Mouse (Mus musculus): ENCODE data around the gene Eif3l.

The Eif3l gene

DNA sequence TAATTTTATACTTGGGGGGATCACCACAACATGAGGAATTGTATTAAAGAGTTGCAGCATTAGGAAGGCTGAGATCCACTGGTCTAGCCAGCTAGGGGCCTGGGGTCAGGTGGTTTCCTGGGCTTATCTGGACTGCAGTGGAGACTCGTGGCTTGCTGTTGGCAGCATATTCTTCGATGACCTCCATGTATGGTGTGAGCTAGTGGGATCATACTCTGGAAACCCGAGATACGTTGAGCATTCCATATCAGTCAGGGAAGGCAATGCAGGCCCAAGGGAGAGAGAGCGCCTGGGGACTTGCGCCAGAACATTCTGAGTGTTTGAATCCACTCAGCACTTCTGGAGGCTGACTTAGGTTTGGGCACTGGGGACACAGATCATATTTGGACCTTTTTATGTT is 48.8 kb downstream of the Eif3l start:
- DNase-seq (ENCODE audit: low spot score in 2 of 2), result no peak

DNA sequence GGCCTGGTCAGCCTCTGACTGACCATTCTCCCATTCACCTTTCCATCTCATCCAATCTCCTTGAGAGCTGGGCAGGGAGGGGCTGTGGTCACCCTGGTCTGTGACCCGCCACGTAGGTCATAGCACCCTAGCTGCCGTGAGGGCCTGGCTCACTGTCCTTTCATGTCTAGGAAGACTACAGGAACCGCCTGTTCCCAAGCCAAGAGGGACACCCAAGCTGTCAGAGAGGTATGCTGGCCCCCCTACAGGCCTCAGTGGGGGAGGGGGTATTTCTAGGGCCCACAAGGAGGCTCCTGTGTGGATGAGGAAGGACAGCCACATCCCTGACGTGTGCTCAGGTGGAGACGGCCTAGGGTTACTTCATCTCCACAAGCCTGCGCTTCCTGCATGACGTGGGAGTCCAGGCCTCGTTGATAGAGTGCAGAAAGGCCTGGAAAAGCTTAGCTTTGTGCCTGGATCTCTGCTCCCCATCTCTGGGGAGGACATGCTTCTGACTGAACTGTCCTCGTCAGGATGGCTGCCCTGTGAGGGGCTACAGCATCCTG is 49.4 kb downstream of the Eif3l start:
- no peak for DNase-seq (ENCODE audit: low spot score in 2 of 2)

DNA sequence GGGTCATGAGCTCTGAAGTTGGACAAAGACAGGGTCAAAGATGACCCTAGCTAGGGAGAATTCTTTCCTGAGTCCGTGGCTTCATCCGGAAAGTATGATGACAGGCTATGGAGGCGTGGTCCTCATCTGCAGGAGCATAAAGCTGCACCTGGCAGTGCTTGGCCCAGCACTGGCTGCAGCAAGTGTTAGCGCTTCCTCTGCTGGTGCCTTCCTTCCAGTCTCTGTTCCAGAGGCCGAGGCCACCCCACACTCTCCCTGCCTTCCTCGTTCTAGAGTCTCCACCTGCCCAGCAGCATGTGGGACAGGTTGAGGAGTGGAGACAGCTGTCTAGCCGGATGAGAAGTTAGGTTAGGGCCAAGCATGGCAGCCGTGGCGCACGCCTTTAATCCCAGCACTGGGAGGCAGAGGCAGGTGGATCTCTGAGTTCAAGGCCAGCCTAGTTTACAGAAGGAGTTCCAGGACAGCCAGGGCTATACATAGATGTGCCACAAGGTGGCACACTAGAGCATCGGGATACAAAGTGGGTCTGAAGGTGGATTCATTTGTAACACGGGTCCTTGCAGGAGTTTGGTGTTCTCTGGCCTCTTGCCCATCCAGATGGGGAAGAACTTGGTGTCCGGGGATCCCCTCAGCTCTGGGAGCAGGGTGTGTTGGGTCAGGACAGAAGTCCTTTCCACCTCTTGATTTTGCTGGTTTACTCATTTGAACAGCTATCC is 51.4 kb downstream of the Eif3l start:
- no peak for DNase-seq (ENCODE audit: low spot score in 2 of 2)

DNA sequence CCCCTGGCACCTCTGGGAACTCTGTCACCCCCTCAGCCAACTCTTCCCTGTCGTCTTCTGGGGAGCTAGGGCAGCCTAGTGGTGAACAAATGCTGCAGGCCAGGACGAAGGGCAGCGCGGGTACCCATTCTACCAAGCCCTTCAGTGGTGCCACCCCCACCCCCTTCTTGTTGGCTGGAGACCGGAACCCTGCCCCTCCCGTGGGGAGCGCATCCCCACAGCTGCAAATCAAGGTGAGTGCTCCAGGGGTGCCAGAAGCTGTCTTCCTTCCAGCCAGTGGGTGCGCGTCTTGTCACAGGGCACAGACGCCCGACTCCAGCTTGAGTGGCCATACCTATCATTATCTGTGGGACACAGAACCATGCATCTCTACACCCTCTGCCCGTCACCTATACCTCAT is 52.1 kb downstream of the Eif3l start:
- no peak for DNase-seq (ENCODE audit: low spot score in 2 of 2)

GRCm38 (mm10) chr15:79128208-79128607 is 53.2 kb downstream of the Eif3l start:
- DNase-seq (ENCODE audit: low spot score in 2 of 2), result no peak

- DNase-seq (ENCODE audit: low spot score in 2 of 2), result no peak
These were observed 54.3 kb downstream of the Eif3l start for GRCm38 (mm10) chr15:79129311-79129710.

DNA sequence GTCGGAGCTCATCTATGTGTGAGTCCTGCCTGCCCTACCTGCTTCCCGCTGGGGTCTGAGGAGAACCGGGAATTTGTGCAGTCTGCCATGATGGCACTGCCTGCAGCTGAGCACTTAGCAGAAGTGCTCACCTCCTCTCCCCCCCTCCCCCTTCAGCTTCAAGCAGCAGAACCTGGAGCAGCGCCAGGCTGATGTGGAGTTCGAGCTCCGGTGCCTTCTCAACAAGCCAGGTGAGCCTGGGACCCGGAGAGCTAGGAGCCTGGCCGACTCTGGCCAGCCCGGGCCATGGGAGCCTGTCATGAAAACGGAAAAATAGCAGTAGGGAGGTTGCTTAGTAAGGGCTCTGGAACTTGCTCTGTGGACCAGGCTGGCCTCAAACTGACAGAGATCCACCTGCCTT is 55.8 kb downstream of the Eif3l start:
- DNase-seq (ENCODE audit: low spot score in 2 of 2), result no peak

DNA sequence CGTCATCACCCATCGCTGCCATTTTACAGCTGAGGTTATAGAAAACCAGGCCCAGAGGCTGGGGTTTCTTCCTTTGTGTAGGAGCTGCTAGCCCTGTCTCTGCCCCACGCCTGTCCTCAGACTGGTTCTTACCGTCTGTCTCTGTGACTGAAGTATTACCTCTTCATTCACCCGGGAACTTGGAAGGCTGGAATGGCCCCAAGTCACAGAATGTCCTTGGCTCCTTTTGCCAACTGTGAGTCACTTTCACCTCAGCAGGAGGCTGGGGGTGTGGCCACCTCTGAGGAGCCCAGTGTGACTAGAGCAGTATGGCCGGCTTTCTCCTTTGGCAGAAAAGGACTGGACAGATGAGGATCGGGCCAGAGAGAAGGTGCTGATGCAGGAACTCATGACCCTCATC is 56.5 kb downstream of the Eif3l start:
- no peak for DNase-seq (ENCODE audit: low spot score in 2 of 2)

- no peak for DNase-seq (ENCODE audit: low spot score in 2 of 2)
These were observed 58.2 kb downstream of the Eif3l start for GRCm38 (mm10) chr15:79133191-79133661.

DNA sequence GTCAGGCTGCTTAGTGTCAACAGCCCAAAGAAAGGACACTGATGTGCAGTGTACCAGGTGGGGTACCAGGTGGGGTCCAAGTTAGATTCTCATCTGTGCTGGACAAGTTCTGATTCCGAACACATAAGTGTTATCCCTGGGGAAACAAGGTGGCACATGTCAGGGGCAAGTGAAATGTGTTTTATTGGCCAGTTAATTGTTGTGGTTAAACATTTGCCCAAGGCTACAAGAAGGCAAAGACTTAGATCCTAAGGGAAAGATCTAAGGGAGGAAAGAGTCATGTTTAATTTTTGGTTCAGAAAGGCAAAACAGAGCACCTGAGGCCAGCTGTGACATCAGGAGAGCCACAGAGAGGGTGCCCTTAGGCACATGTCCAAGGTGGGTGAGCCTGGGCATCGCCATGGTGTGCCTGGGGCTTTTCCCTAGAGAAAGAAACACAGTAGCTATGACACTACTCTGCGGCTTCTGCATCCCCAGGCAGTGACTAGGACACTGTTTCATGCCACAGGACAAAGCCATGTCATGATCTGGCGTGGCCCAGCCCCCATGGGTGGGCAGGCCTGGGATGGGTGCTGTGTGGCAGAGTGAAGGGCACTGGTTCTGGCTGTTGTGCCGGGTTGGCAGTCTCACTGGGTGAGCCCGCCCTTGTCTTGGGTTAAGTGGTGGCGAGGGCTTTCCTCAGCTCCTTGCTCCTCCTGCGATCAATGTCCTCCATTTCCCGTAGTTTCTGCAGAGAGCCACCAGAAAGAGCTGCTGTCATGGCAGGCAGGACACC is 59.7 kb downstream of the Eif3l start:
- no peak for DNase-seq (ENCODE audit: low spot score in 2 of 2)

DNA sequence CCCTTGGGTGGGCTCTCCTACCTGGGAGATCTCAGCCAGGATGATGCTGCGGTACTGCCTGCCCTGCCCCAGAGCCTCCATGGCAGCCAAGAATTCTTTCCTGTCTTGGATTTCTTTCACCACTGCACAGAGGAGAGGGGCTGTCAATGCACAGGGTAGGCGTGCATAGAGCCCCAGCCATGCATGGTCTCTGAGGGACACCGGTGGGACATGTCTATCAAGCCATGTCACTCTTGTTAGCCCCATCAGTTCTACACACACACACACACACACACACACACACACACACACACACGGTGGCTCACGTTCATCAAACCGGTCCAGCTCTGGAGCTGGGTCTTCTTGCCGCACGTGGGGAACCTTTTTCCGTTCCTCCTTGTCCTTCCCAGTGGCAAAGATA is 60.4 kb downstream of the Eif3l start:
- no peak for DNase-seq (ENCODE audit: low spot score in 2 of 2)

DNA sequence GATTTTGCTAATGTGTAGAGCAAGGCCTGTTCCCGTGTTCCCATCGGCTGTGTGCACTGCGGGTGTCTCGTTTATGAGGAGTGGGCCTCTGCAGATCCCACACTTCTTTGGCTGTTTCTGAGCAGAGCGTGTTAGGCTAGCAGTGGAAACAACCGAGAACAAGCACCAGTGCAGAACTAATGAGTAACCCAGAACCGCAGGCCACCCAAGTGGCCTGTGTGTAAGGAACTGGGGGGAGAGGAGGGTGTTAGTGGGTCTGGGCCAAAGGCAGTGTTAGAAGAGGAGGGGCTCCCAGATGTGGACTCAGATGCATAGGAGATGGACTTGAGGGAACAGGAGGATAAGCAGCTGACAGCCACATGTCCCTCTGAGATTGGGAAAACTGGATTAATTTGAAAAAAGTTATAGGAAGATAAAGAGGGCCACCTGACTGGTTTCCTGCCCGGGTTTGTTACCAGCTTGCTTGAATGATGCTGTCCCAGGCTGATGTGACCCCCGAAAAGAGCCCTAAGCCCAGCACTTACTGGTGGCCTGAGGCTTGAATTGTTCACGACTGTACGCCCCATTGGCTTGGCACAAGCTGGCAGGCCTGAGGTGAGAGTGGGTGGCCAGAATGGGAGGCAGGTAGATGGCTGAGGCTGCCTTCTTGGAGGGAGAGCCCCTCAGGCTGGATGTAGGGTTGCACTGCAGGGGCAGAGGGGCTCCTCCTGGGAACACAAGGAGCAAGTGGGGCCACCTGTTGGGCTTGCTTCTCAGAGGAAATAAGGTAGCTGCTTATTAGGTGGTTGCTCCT is 61.0 kb downstream of the Eif3l start:
- DNase-seq (ENCODE audit: low spot score in 2 of 2), result no peak

DNA sequence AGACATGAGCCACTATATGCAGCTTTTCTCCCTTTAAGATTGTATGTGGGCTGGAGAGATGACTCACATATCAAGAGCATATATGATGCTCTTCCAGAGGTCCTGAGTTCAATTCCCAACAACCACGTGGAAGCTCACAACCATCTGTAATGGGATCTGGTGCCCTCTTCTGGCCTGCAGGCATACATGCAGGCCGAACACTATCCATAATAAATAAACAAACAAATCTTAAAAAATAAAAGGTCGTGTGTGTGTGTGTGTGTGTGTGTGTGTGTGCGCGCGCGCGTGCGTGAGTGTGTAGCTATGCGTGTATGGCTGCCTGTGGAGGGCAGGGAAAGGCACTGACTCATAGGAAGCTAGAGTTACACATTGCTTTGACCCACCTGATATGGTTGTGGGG is 64.7 kb downstream of the Eif3l start:
- DNase-seq (ENCODE audit: low spot score in 2 of 2), result no peak

DNA sequence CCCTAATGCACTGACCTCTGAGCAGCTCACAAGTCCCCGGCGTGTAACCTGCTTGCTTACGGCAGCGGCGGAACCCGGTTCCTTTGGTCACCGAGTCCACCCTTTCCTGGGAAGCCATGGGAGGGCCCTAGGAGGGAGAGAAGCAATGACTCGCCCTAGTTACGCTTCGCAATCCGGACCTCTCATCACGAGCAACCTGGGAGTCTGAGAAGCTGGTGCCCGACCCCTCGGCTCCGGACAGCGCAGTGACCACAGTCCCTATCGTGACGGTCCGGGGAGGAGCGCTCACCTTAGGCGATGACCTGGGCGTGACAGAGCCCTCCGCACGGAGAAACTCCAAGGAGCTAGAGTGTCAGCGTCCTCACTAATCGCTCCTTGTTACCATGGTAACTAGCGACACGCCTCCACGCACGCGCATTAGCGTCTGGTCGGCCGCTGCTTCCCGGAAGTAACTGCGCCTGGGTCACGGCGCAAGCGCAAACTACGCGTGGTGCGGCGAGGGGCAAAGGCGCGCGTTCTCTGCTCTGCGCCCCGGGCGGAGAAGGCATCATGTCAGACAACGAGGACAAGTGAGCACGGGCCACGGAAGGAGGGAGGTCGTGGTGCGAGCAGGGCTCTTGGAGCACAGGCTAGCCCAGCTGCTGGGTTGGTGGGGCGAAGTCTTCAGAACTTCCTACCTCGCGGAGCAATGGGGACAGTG is 66.0 kb downstream of the Eif3l start, which contains the start of the genes Polr2f and 1700088E04Rik:
TSS of gene Polr2f (plus strand) at position 144 of the 700 bp plus-strand sequence.
TSS of gene 1700088E04Rik (minus strand) at position 388 of the 700 bp plus-strand sequence.
- peak; percentile 90 to 93 for DNase-seq (ENCODE audit: low spot score in 2 of 2)

DNA sequence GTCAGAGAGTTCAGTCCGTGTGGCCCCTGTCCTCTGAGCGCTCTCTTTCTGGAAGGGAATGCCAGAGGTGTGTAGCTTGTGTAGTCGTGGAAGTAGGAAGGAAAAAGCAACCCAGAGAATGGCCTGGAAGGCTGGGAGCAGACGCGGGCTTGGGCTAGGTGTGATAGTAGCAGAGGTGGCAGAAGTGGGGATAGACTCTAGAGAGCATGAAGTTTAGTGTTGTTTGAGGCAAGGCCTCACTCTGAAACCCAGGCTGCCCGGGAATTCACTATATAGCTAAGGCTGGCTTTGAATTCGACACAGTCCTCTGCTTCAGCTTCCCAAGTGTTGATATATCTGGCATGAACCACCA is 66.6 kb downstream of the Eif3l start:
- DNase-seq (ENCODE audit: low spot score in 2 of 2), result no peak

DNA sequence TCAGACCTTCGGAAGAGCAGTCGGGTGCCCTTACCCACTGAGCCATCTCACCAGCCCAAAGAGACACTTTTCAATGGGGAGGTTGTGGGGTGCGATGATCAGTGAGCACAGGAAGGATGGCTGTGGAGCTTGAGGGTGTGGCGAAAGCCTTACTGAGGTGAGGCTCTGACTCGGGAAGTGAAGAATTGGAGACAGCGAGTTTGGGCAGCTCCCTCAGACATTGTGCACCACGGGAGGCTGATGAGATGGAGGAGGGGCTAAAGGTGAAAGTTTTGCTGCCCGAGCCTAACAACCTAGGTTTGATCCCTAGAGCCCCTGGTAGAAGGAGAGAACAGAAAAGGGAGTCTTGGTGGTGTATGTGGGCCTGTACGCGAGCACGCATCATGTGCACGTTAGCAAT is 68.3 kb downstream of the Eif3l start:
- DNase-seq (ENCODE audit: low spot score in 2 of 2), result no peak

All from spleen, postnatal 36 days (tissue).